Mouse (Mus musculus): ENCODE results near the gene 1600015I10Rik. TPM values are rescaled to one million over a fixed set of nuclear protein-coding genes. Genes with fewer than 3 reads are reported as not detected.
"Not testable (repeated sequence)": the region's sequence is repeated elsewhere in the genome, so short reads cannot be mapped to it uniquely, and the experiment has no call there.

The 1600015I10Rik gene
- polyA plus RNA-seq, 1 experiment from 2014 or later = not detected

- no peaks in the 10 kb centered on the region for H3K9me3 ChIP-seq (ENCODE audit: control insufficient read depth, low read length)
- H3K36me3 ChIP-seq (ENCODE audit: control insufficient read depth, insufficient read depth, low read length) = no peaks in the 10 kb centered on the region
- H3K9ac ChIP-seq (replicated peaks; ENCODE audit: low read depth, low read length) = no peak overlapping the region
- H3K4me3 ChIP-seq (ENCODE audit: low read depth, low read length) = no peak overlapping the region
- H3K4me1 ChIP-seq (ENCODE audit: control insufficient read depth, insufficient read depth, low read length) = no peaks in the 10 kb centered on the region
- H3K27ac ChIP-seq (ENCODE audit: low read depth, low read length) = no peak overlapping the region
- H3K27me3 ChIP-seq (ENCODE audit: control insufficient read depth, insufficient read depth, low read length) = no peaks in the 10 kb centered on the region
- no peak for ATAC-seq (ENCODE audit: low read depth)
- H3K4me2 ChIP-seq (ENCODE audit: low read depth, low read length) = no peak overlapping the region
- WGBS = 96% methylated on average over 4 of the region's 4 CpGs
These were observed 27.1 kb downstream of the 1600015I10Rik start for GRCm38 (mm10) chr6:48956785-48957184.

- H3K4me2 ChIP-seq (ENCODE audit: low read depth, low read length) = no peak overlapping the region
- WGBS = 75% methylated on average over 1 of the region's 1 CpGs
- ATAC-seq (ENCODE audit: low read depth) = no peak
- H3K9me3 ChIP-seq (ENCODE audit: control insufficient read depth, low read length) = no peaks in the 10 kb centered on the region
- no peak overlapping the region for H3K4me3 ChIP-seq (ENCODE audit: low read depth, low read length)
- no peaks in the 10 kb centered on the region for H3K4me1 ChIP-seq (ENCODE audit: control insufficient read depth, insufficient read depth, low read length)
- no peak overlapping the region for H3K27ac ChIP-seq (ENCODE audit: low read depth, low read length)
- H3K36me3 ChIP-seq (ENCODE audit: control insufficient read depth, insufficient read depth, low read length) = no peaks in the 10 kb centered on the region
- no peak overlapping the region for H3K9ac ChIP-seq (replicated peaks; ENCODE audit: low read depth, low read length)
- H3K27me3 ChIP-seq (ENCODE audit: control insufficient read depth, insufficient read depth, low read length) = no peaks in the 10 kb centered on the region
These were observed 28.4 kb downstream of the 1600015I10Rik start for GRCm38 (mm10) chr6:48958053-48958452.

GRCm38 (mm10) chr6:48959151-48959550, 29.5 kb downstream of the 1600015I10Rik start:
- WGBS = 29% methylated on average over 7 of the region's 7 CpGs
- not testable (repeated sequence) for H3K4me1 ChIP-seq (ENCODE audit: control insufficient read depth, insufficient read depth, low read length); H3K9me3 ChIP-seq (ENCODE audit: control insufficient read depth, low read length); H3K9ac ChIP-seq (replicated peaks; ENCODE audit: low read depth, low read length); H3K4me3 ChIP-seq (ENCODE audit: low read depth, low read length); H3K36me3 ChIP-seq (ENCODE audit: control insufficient read depth, insufficient read depth, low read length); ATAC-seq (ENCODE audit: low read depth); H3K27me3 ChIP-seq (ENCODE audit: control insufficient read depth, insufficient read depth, low read length); H3K4me2 ChIP-seq (ENCODE audit: low read depth, low read length); H3K27ac ChIP-seq (ENCODE audit: low read depth, low read length)

GRCm38 (mm10) chr6:48966696-48967095, 37.0 kb downstream of the 1600015I10Rik start:
- ATAC-seq (ENCODE audit: low read depth) = not testable (repeated sequence)

GRCm38 (mm10) chr6:48967868-48968267, 38.2 kb downstream of the 1600015I10Rik start:
- Histone ChIP-seq H3K36me3 (ENCODE audit: control insufficient read depth, insufficient read depth, low read length) (no peaks in the 10 kb centered on the region), H3K27me3 (ENCODE audit: control insufficient read depth, insufficient read depth, low read length) (no peaks in the 10 kb centered on the region)
- no peak for ATAC-seq (ENCODE audit: low read depth)

More at GRCm38 (mm10) chr6:48966696-48967095, 37.0 kb downstream of the 1600015I10Rik start:
- H3K4me3 ChIP-seq (ENCODE audit: low read depth, low read length); H3K27me3 ChIP-seq (ENCODE audit: control insufficient read depth, insufficient read depth, low read length); H3K4me2 ChIP-seq (ENCODE audit: low read depth, low read length); H3K27ac ChIP-seq (ENCODE audit: low read depth, low read length); H3K9ac ChIP-seq (replicated peaks; ENCODE audit: low read depth, low read length); H3K4me1 ChIP-seq (ENCODE audit: control insufficient read depth, insufficient read depth, low read length); H3K9me3 ChIP-seq (ENCODE audit: control insufficient read depth, low read length); H3K36me3 ChIP-seq (ENCODE audit: control insufficient read depth, insufficient read depth, low read length): not testable (repeated sequence)
- WGBS = 94% methylated on average over 5 of the region's 5 CpGs

GRCm38 (mm10) chr6:48974663-48975062, 45.0 kb downstream of the 1600015I10Rik start, which contains the start of gene Doxl2:
Gene Doxl2 (plus strand): TSS chr6:48974963.
- Histone ChIP-seq H3K4me1 (ENCODE audit: control insufficient read depth, insufficient read depth, low read length) (no peaks in the 10 kb centered on the region), H3K27me3 (ENCODE audit: control insufficient read depth, insufficient read depth, low read length) (no peaks in the 10 kb centered on the region), H3K4me2 (ENCODE audit: low read depth, low read length) (no peak within 1 kb of the TSS), H3K9me3 (ENCODE audit: control insufficient read depth, low read length) (no peaks in the 10 kb centered on the region), H3K36me3 (ENCODE audit: control insufficient read depth, insufficient read depth, low read length) (no peaks in the 10 kb centered on the region), H3K9ac (replicated peaks; ENCODE audit: low read depth, low read length) (no peak within 1 kb of the TSS), H3K27ac (ENCODE audit: low read depth, low read length) (no peak within 1 kb of the TSS), H3K4me3 (ENCODE audit: low read depth, low read length) (no peak within 1 kb of the TSS)
- ATAC-seq (ENCODE audit: low read depth) = no peak
- WGBS = 87% methylated on average over 2 of the region's 2 CpGs

More at GRCm38 (mm10) chr6:48967868-48968267, 38.2 kb downstream of the 1600015I10Rik start:
- no peaks in the 10 kb centered on the region for H3K4me1 ChIP-seq (ENCODE audit: control insufficient read depth, insufficient read depth, low read length)
- H3K9ac ChIP-seq (replicated peaks; ENCODE audit: low read depth, low read length) = no peak overlapping the region
- H3K4me2 ChIP-seq (ENCODE audit: low read depth, low read length) = no peak overlapping the region
- no peaks in the 10 kb centered on the region for H3K9me3 ChIP-seq (ENCODE audit: control insufficient read depth, low read length)
- no peak overlapping the region for H3K27ac ChIP-seq (ENCODE audit: low read depth, low read length)
- H3K4me3 ChIP-seq (ENCODE audit: low read depth, low read length) = no peak overlapping the region

GRCm38 (mm10) chr6:48979616-48980015, 49.9 kb downstream of the 1600015I10Rik start:
- no peak overlapping the region for H3K4me2 ChIP-seq (ENCODE audit: low read depth, low read length)
- H3K4me3 ChIP-seq (ENCODE audit: low read depth, low read length) = no peak overlapping the region
- H3K9ac ChIP-seq (replicated peaks; ENCODE audit: low read depth, low read length) = no peak overlapping the region
- no peaks in the 10 kb centered on the region for H3K36me3 ChIP-seq (ENCODE audit: control insufficient read depth, insufficient read depth, low read length)
- 67% methylated on average over 1 of the region's 1 CpGs for WGBS
- ATAC-seq (ENCODE audit: low read depth) = no peak
- no peaks in the 10 kb centered on the region for H3K4me1 ChIP-seq (ENCODE audit: control insufficient read depth, insufficient read depth, low read length)
- H3K27me3 ChIP-seq (ENCODE audit: control insufficient read depth, insufficient read depth, low read length) = no peaks in the 10 kb centered on the region
- H3K27ac ChIP-seq (ENCODE audit: low read depth, low read length) = no peak overlapping the region
- H3K9me3 ChIP-seq (ENCODE audit: control insufficient read depth, low read length) = no peaks in the 10 kb centered on the region

GRCm38 (mm10) chr6:48982305-48982704, 52.6 kb downstream of the 1600015I10Rik start:
- Histone ChIP-seq H3K4me3 (ENCODE audit: low read depth, low read length) (no peak overlapping the region), H3K9ac (replicated peaks; ENCODE audit: low read depth, low read length) (no peak overlapping the region), H3K36me3 (ENCODE audit: control insufficient read depth, insufficient read depth, low read length) (no peaks in the 10 kb centered on the region), H3K4me1 (ENCODE audit: control insufficient read depth, insufficient read depth, low read length) (no peaks in the 10 kb centered on the region), H3K27ac (ENCODE audit: low read depth, low read length) (no peak overlapping the region), H3K9me3 (ENCODE audit: control insufficient read depth, low read length) (no peaks in the 10 kb centered on the region), H3K27me3 (ENCODE audit: control insufficient read depth, insufficient read depth, low read length) (no peaks in the 10 kb centered on the region), H3K4me2 (ENCODE audit: low read depth, low read length) (no peak overlapping the region)
- 77% methylated on average over 3 of the region's 3 CpGs for WGBS
- ATAC-seq (ENCODE audit: low read depth) = no peak
